Mouse (Mus musculus) kidney, embryonic 14.5 days (tissue): ENCODE data around the gene 1190002N15Rik. TPM values are rescaled to one million over a fixed set of nuclear protein-coding genes. Genes with fewer than 3 reads are reported as not detected.
A peak's percentile ranks its signal among the peaks of the same experiment; 100 is the strongest.

Experiments used
- ATAC-seq: fragments of 200-750 bp; cut with Nextera tagmentation; 2 replicates; pipeline ENCODE4 v1.8.0; 2017; ENCODE audit warnings: moderate number of reproducible peaks, mild to moderate bottlenecking, moderate TSS enrichment, moderate library complexity; ENCODE audit not compliant: low FRiP score, low TSS enrichment
- H3K27ac ChIP-seq: fragments of 300-500 bp; sonication (generic); 2 replicates; pipeline ENCODE4 v1.5.1; 2014; ENCODE audit warnings: low read depth, mild to moderate bottlenecking, low read length, moderate library complexity, mixed read lengths
- H3K27me3 ChIP-seq: fragments of 300-500 bp; sonication (generic); 2 replicates; pipeline ENCODE4 v1.6.1; 2014; ENCODE audit warnings: mild to moderate bottlenecking, low read length; ENCODE audit not compliant: control insufficient read depth, insufficient read depth
- H3K36me3 ChIP-seq: fragments of 300-500 bp; sonication (generic); 2 replicates; pipeline ENCODE4 v1.6.1; 2014; ENCODE audit warnings: low read length, mixed read lengths; ENCODE audit not compliant: control insufficient read depth, insufficient read depth
- H3K4me1 ChIP-seq: fragments of 300-500 bp; sonication (generic); 2 replicates; pipeline ENCODE4 v1.6.1; 2014; ENCODE audit warnings: low read length, mixed read lengths; ENCODE audit not compliant: control insufficient read depth, insufficient read depth
- H3K4me2 ChIP-seq: fragments of 300-500 bp; sonication (generic); replicated peaks from 2 replicates; pipeline ENCODE4 v1.6.1; 2014; ENCODE audit warnings: low read depth, mild to moderate bottlenecking, low read length
- H3K4me3 ChIP-seq: fragments of 300-500 bp; sonication (generic); 2 replicates; pipeline ENCODE4 v1.5.1; 2014; ENCODE audit warnings: mild to moderate bottlenecking, low read length
- H3K9ac ChIP-seq: fragments of 300-500 bp; sonication (generic); 2 replicates; pipeline ENCODE4 v1.6.1; 2014; ENCODE audit warnings: low read depth, mild to moderate bottlenecking, low read length, moderate library complexity
- H3K9me3 ChIP-seq: fragments of 300-500 bp; sonication (generic); 2 replicates; pipeline ENCODE4 v1.6.1; 2016; ENCODE audit warnings: low read length; ENCODE audit not compliant: control insufficient read depth
- WGBS: fragments of 180-500 bp; shearing (Covaris S2); extraction: QIAGEN DNeasy Blood & Tissue Kit; methylation state at CpG from one replicate; pipeline ENCODE4 v1.1.7; 2014; 5-methylcytosine and 5-hydroxymethylcytosine counted together
- polyA plus RNA-seq: library from polyadenylated mRNA; unstranded; fragments of >200 nt; fragmentation: Nextera tagmentation; extraction: Ambion mirVana; gene quantifications from 2 replicates; pipeline ENCODE4 v1.2.1, GENCODE M21; 2014

The 1190002N15Rik gene
- polyA plus RNA-seq, 1 experiment from 2014 or later, result 17.8 TPM

GRCm38 (mm10) chr9:94556249-94556648 is 18.4 kb upstream of the 1190002N15Rik start:
- ATAC-seq, result no peak
- Histone ChIP-seq H3K4me1 (no peaks in the 10 kb centered on the region), H3K4me3 (no peak overlapping the region), H3K9ac (no peak overlapping the region), H3K9me3 (no peaks in the 10 kb centered on the region), H3K27ac (no peak overlapping the region), H3K27me3 (no peaks in the 10 kb centered on the region), H3K36me3 (no peaks in the 10 kb centered on the region), H3K4me2 (no peak overlapping the region)

- no peaks in the 10 kb centered on the region for H3K4me1 ChIP-seq
- no peak for ATAC-seq
- no peaks in the 10 kb centered on the region for H3K36me3 ChIP-seq
- WGBS, result 88% methylated on average over 2 of the region's 2 CpGs
- H3K9me3 ChIP-seq, result no peaks in the 10 kb centered on the region
- H3K4me2 ChIP-seq, result no peak overlapping the region
- no peak overlapping the region for H3K27ac ChIP-seq
- no peak overlapping the region for H3K4me3 ChIP-seq
- H3K9ac ChIP-seq, result no peak overlapping the region
- no peaks in the 10 kb centered on the region for H3K27me3 ChIP-seq
Observed at GRCm38 (mm10) chr9:94550493-94551095, 12.7 kb upstream of the 1190002N15Rik start.

GRCm38 (mm10) chr9:94543881-94544280 is 6.0 kb upstream of the 1190002N15Rik start:
- 93% methylated on average over 4 of the region's 4 CpGs for WGBS
- H3K9me3 ChIP-seq, result no peaks in the 10 kb centered on the region
- H3K4me3 ChIP-seq, result no peak overlapping the region
- 0 out of 2 replicates have a peak, but pooled peaks cover 3% of the 10 kb centered on the region for H3K4me1 ChIP-seq
- H3K27me3 ChIP-seq, result no peaks in the 10 kb centered on the region
- ATAC-seq, result no peak
- no peak overlapping the region for H3K27ac ChIP-seq
- H3K9ac ChIP-seq, result no peak overlapping the region
- H3K4me2 ChIP-seq, result no peak overlapping the region
- no peaks in the 10 kb centered on the region for H3K36me3 ChIP-seq

GRCm38 (mm10) chr9:94540343-94541095 is 2.6 kb upstream of the 1190002N15Rik start:
- H3K4me1 ChIP-seq, result 0 out of 2 replicates have a peak, but pooled peaks cover 11% of the 10 kb centered on the region
- no peak overlapping the region for H3K27ac ChIP-seq
- no peak overlapping the region for H3K9ac ChIP-seq
- no peaks in the 10 kb centered on the region for H3K27me3 ChIP-seq
- no peak overlapping the region for H3K4me2 ChIP-seq
- no peak overlapping the region for H3K4me3 ChIP-seq
- H3K9me3 ChIP-seq, result no peaks in the 10 kb centered on the region
- ATAC-seq, result no peak
- WGBS, result 71% methylated on average over 10 of the region's 10 CpGs
- no peaks in the 10 kb centered on the region for H3K36me3 ChIP-seq

- Histone ChIP-seq H3K4me1 (0 out of 2 replicates have a peak, but pooled peaks cover 11% of the 10 kb centered on the region), H3K4me2 (peak overlapping the region; percentile 55), H3K9ac (peak overlapping the region; percentile 79), H3K36me3 (no peaks in the 10 kb centered on the region), H3K4me3 (peak overlapping the region; percentile 64), H3K27ac (no peak overlapping the region), H3K27me3 (no peaks in the 10 kb centered on the region), H3K9me3 (no peaks in the 10 kb centered on the region)
- ATAC-seq, result no peak
- WGBS, result 29% methylated on average over 8 of the region's 8 CpGs
Observed at GRCm38 (mm10) chr9:94539346-94539865, 1.5 kb upstream of the 1190002N15Rik start.

GRCm38 (mm10) chr9:94538823-94539143 is 902 bp upstream of the 1190002N15Rik start:
- no peaks in the 10 kb centered on the region for H3K27me3 ChIP-seq
- H3K4me1 ChIP-seq, result 0 out of 2 replicates have a peak, but pooled peaks cover 11% of the 10 kb centered on the region
- H3K36me3 ChIP-seq, result no peaks in the 10 kb centered on the region
- peak overlapping the region; percentile 64 for H3K4me3 ChIP-seq
- no peaks in the 10 kb centered on the region for H3K9me3 ChIP-seq
- H3K27ac ChIP-seq, result peak overlapping the region; percentile 49
- peak; percentile 61 for ATAC-seq
- 0% methylated on average over 22 of the region's 22 CpGs for WGBS
- peak overlapping the region; percentile 55 for H3K4me2 ChIP-seq
- H3K9ac ChIP-seq, result peak overlapping the region; percentile 79

- 0 out of 2 replicates have a peak, but pooled peaks cover 11% of the 10 kb centered on the region for H3K4me1 ChIP-seq
Observed at GRCm38 (mm10) chr9:94537051-94537917, 597 bp downstream of the 1190002N15Rik start.

GRCm38 (mm10) chr9:94536261-94536905 is 1.5 kb downstream of the 1190002N15Rik start:
- under 1% methylated on average over 14 of the region's 15 CpGs for WGBS
- no peak for ATAC-seq
- H3K36me3 ChIP-seq, result no peaks in the 10 kb centered on the region
- peak overlapping the region; percentile 64 for H3K4me3 ChIP-seq
- H3K4me2 ChIP-seq, result peak overlapping the region; percentile 87
- H3K9ac ChIP-seq, result peak overlapping the region; percentile 79
- H3K9me3 ChIP-seq, result no peaks in the 10 kb centered on the region
- no peak overlapping the region for H3K27ac ChIP-seq
- H3K27me3 ChIP-seq, result no peaks in the 10 kb centered on the region
- H3K4me1 ChIP-seq, result 0 out of 2 replicates have a peak, but pooled peaks cover 14% of the 10 kb centered on the region

More at GRCm38 (mm10) chr9:94537051-94537917, 597 bp downstream of the 1190002N15Rik start:
- under 1% methylated on average over 72 of the region's 103 CpGs for WGBS
- Histone ChIP-seq H3K36me3 (no peaks in the 10 kb centered on the region), H3K9ac (peak overlapping the region; percentile 79), H3K4me2 (peak overlapping the region; percentile 87), H3K27me3 (no peaks in the 10 kb centered on the region), H3K4me3 (peak overlapping the region; percentile 64), H3K9me3 (no peaks in the 10 kb centered on the region), H3K27ac (peak overlapping the region; percentile 88)
- ATAC-seq, result peak; percentile 56
